Mouse (Mus musculus): ENCODE measurements around the gene Gm498. TPM values are rescaled to one million over a fixed set of nuclear protein-coding genes. Genes with fewer than 3 reads are reported as not detected.

Gene Gm498
- polyA plus RNA-seq, 2 experiments = not detected

- Histone ChIP-seq H3K9ac (replicated peaks) (no peak overlapping the region), H3K36me3 (replicated peaks; ENCODE audit: control insufficient read depth, insufficient read depth, low read depth) (peaks cover 8% of the 10 kb centered on the region), H3K4me3 (ENCODE audit: insufficient read depth in 1 of 2, low read depth in 2 of 2, low read length in 2 of 2) (no peak overlapping the region), H3K27me3 (ENCODE audit: control insufficient read depth, insufficient read depth, low read length) (no peaks in the 10 kb centered on the region), H3K4me1 (replicated peaks; ENCODE audit: control insufficient read depth in 2 of 2, insufficient read depth in 2 of 2, low read length in 1 of 2) (no peaks in the 10 kb centered on the region), H3K9me3 (ENCODE audit: control insufficient read depth, low read length) (no peaks in the 10 kb centered on the region), H3K27ac (no peak overlapping the region), H3K4me2 (ENCODE audit: low read depth) (no peak overlapping the region)
- ATAC-seq (ENCODE audit: insufficient read depth) (no peak), DNase-seq (ENCODE audit: low read depth in 3 of 3, low spot score in 3 of 3) (no peak)
- TF ChIP-seq EP300 (IDR thresholded peaks at IDR 0.05; ENCODE audit: low read depth) = no peak
- 81% methylated on average over 8 of the region's 8 CpGs for WGBS (ENCODE audit: insufficient replicate concordance)
These were observed 25.3 kb upstream of the Gm498 start for GRCm38 (mm10) chr7:143841301-143841700.

- Histone ChIP-seq H3K4me2 (ENCODE audit: low read depth) (no peak overlapping the region), H3K4me1 (replicated peaks; ENCODE audit: control insufficient read depth in 2 of 2, insufficient read depth in 2 of 2, low read length in 1 of 2) (peaks cover 0 to 4% of the 10 kb centered on the region in 2 experiments; a peak in 1 of 4 replicates), H3K27ac (no peak overlapping the region), H3K9ac (replicated peaks) (no peak overlapping the region), H3K9me3 (ENCODE audit: control insufficient read depth, low read length) (no peaks in the 10 kb centered on the region), H3K27me3 (ENCODE audit: control insufficient read depth, insufficient read depth, low read length) (no peaks in the 10 kb centered on the region), H3K4me3 (ENCODE audit: insufficient read depth in 1 of 2, low read depth in 2 of 2, low read length in 2 of 2) (no peak overlapping the region), H3K36me3 (replicated peaks; ENCODE audit: control insufficient read depth, insufficient read depth, low read depth) (peaks cover 6% of the 10 kb centered on the region; the same call in 1 of the 2 replicates)
- DNase-seq (ENCODE audit: low read depth in 3 of 3, low spot score in 3 of 3) (no peak), ATAC-seq (ENCODE audit: insufficient read depth) (peak; percentile 57)
- WGBS (ENCODE audit: insufficient replicate concordance) = 26% methylated on average over 5 of the region's 5 CpGs
- peak; percentile 39 for TF ChIP-seq EP300 (IDR thresholded peaks at IDR 0.05; ENCODE audit: low read depth)
- TF ChIP-seq CTCF (IDR thresholded peaks at IDR 0.05; ENCODE audit: low read depth) = no peak
These were observed 18.4 kb upstream of the Gm498 start for GRCm38 (mm10) chr7:143848127-143848767.

GRCm38 (mm10) chr7:143848768-143849482 is 17.7 kb upstream of the Gm498 start:
- Histone ChIP-seq H3K4me3 (ENCODE audit: insufficient read depth in 1 of 2, low read depth in 2 of 2, low read length in 2 of 2) (no peak overlapping the region), H3K36me3 (replicated peaks; ENCODE audit: control insufficient read depth, insufficient read depth, low read depth) (no peaks in the 10 kb centered on the region; the same call in 1 of the 2 replicates), H3K27ac (no peak overlapping the region), H3K9ac (replicated peaks) (no peak overlapping the region), H3K9me3 (ENCODE audit: control insufficient read depth, low read length) (no peaks in the 10 kb centered on the region), H3K27me3 (ENCODE audit: control insufficient read depth, insufficient read depth, low read length) (no peaks in the 10 kb centered on the region), H3K4me1 (replicated peaks; ENCODE audit: control insufficient read depth in 2 of 2, insufficient read depth in 2 of 2, low read length in 1 of 2) (peaks cover 0 to 4% of the 10 kb centered on the region in 2 experiments; a peak in 1 of 4 replicates), H3K4me2 (ENCODE audit: low read depth) (no peak overlapping the region)
- DNase-seq (ENCODE audit: low read depth in 3 of 3, low spot score in 3 of 3) = no peak
- ATAC-seq (ENCODE audit: insufficient read depth) = no peak
- TF ChIP-seq EP300 (IDR thresholded peaks at IDR 0.05; ENCODE audit: low read depth) (no peak), CTCF (IDR thresholded peaks at IDR 0.05; ENCODE audit: low read depth) (no peak)
- 69% methylated on average over 6 of the region's 8 CpGs for WGBS (ENCODE audit: insufficient replicate concordance)

GRCm38 (mm10) chr7:143868874-143869273 is 2.2 kb downstream of the Gm498 start:
- Histone ChIP-seq H3K27me3 (ENCODE audit: control insufficient read depth, insufficient read depth, low read length) (no peaks in the 10 kb centered on the region), H3K4me3 (ENCODE audit: insufficient read depth in 1 of 2, low read depth in 2 of 2, low read length in 2 of 2) (no peak overlapping the region), H3K36me3 (replicated peaks; ENCODE audit: control insufficient read depth, insufficient read depth, low read depth) (no peaks in the 10 kb centered on the region), H3K4me2 (ENCODE audit: low read depth) (no peak overlapping the region), H3K27ac (no peak overlapping the region), H3K4me1 (replicated peaks; ENCODE audit: control insufficient read depth in 2 of 2, insufficient read depth in 2 of 2, low read length in 1 of 2) (no peaks in the 10 kb centered on the region), H3K9me3 (ENCODE audit: control insufficient read depth, low read length) (no peaks in the 10 kb centered on the region), H3K9ac (replicated peaks) (no peak overlapping the region)
- DNase-seq (ENCODE audit: low read depth in 3 of 3, low spot score in 3 of 3) (no peak), ATAC-seq (ENCODE audit: insufficient read depth) (no peak)
- WGBS (ENCODE audit: insufficient replicate concordance) = 21% methylated on average over 4 of the region's 4 CpGs
- TF ChIP-seq CTCF (IDR thresholded peaks at IDR 0.05; ENCODE audit: low read depth) (no peak), EP300 (IDR thresholded peaks at IDR 0.05; ENCODE audit: low read depth) (no peak)

- H3K27me3 ChIP-seq (ENCODE audit: control insufficient read depth, insufficient read depth, low read length) = no peaks in the 10 kb centered on the region
- H3K4me1 ChIP-seq (replicated peaks; ENCODE audit: control insufficient read depth in 2 of 2, insufficient read depth in 2 of 2, low read length in 1 of 2) = no peaks in the 10 kb centered on the region; a peak in 1 of 4 replicates
- ATAC-seq (ENCODE audit: insufficient read depth) (peak; percentile 60), DNase-seq (ENCODE audit: low read depth in 3 of 3, low spot score in 3 of 3) (no peak)
- no peak overlapping the region for H3K27ac ChIP-seq
- no peaks in the 10 kb centered on the region for H3K9me3 ChIP-seq (ENCODE audit: control insufficient read depth, low read length)
- H3K9ac ChIP-seq (replicated peaks) = no peak overlapping the region
- 0 out of 2 replicates have a peak, but pooled peaks have one; percentile 15 for TF ChIP-seq EP300 (IDR thresholded peaks at IDR 0.05; ENCODE audit: low read depth)
- TF ChIP-seq CTCF (IDR thresholded peaks at IDR 0.05; ENCODE audit: low read depth) = no peak
- WGBS (ENCODE audit: insufficient replicate concordance) = 28% methylated on average over 6 of the region's 6 CpGs
- no peaks in the 10 kb centered on the region for H3K36me3 ChIP-seq (replicated peaks; ENCODE audit: control insufficient read depth, insufficient read depth, low read depth)
- no peak overlapping the region for H3K4me3 ChIP-seq (ENCODE audit: insufficient read depth in 1 of 2, low read depth in 2 of 2, low read length in 2 of 2)
- H3K4me2 ChIP-seq (ENCODE audit: low read depth) = no peak overlapping the region
These were observed 17.1 kb downstream of the Gm498 start for GRCm38 (mm10) chr7:143883717-143884116.
